Mouse (Mus musculus): Measurements from ENCODE around the gene Ifrd1. TPM values are rescaled to one million over a fixed set of nuclear protein-coding genes. Genes with fewer than 3 reads are reported as not detected.
A peak's percentile ranks its signal among the peaks of the same experiment; 100 is the strongest.

Gene Ifrd1
- total RNA-seq, 2 experiments from 2014 or later, result 172 to 203 TPM

DNA sequence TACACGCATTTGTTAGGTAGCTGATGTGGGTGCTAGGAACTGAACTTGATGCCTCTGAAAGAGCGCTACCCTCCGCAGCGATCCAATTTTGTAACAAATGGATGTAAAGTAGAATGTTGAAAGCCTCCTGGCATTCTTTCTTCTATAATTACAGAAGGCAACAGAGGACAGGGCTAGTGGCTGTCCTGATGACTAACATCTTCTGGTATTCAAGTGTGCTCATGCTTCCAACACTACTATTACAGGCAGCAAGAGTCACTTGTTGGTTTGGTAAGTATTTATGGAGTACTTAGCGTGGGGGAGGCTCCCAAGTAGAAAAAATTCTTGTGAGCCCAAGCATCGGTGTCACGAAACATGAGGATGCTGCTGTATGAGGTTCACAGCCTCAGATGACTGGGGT lies 9.1 kb downstream of the Ifrd1 start:
- no peak for DNase-seq

DNA sequence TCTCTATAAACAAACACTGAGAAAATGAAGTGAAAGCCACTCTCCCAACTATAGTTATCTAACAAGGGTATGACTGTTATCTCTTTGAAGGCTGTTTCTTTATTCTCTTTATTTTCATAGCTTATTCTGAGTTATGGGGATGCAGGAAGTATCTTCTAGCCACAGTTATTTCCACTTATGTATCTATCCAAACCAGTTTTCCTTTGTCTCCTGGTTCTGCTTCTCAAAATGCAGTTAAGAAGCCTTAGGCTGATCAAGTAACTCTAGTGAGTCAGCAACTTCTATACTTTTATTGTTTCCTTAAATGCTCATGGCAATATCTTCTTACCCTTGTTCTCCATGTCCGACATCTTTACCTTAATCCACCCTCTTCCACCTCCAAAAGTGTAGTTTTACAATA lies 16.1 kb downstream of the Ifrd1 start:
- no peak for DNase-seq

DNA sequence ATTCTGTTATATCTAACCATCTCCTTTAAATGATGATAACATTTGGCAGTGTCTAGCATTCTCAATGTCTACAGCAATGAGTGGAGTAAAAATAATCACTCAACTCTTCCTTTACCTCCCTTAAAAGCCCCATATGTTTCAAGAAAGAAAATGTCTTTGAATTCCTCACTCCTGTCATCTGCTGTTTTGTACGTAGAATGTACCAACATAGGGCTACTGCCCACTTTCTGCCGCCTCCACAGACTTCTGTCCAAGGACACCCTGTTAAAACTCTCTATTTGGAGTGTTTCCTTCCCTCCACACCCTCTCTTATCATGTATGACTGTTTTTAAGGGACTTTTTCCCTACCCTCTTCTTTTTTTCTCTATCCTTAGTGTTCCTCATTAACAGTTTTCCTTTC lies 16.7 kb downstream of the Ifrd1 start:
- no peak for DNase-seq

DNA sequence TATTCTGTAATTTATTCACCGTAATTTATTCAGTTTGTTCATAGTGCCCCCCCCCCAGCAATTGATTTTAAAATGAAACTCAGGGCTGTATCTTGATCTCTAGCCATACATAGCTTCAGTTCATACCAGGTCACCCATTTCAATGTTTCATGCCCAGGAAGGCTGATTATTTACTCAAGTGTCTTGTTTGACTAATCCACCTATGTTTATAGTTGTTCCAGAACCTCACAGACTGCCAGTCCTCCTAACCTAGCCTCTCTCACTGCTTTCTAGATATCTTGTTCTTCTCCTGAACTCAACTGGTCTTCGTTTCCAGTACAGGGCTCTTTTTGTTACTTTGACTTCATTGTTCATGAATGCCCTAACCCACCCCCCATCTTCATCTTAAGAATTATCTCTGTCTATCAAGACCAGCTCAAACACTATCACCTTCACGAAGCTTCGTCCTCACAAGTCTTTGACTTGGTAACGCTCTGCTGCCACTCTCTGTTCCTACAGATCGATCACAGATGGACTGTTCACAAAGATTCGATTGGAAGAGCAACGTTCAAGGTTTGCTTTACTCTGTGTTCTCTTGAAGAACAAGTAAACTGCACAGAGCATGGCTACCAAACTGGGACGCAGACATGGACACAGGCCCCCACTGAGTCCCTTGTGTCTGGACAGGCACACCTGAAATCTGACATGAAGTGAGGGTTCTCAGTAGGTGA lies 24.0 kb downstream of the Ifrd1 start:
- DNase-seq, result no peak

DNA sequence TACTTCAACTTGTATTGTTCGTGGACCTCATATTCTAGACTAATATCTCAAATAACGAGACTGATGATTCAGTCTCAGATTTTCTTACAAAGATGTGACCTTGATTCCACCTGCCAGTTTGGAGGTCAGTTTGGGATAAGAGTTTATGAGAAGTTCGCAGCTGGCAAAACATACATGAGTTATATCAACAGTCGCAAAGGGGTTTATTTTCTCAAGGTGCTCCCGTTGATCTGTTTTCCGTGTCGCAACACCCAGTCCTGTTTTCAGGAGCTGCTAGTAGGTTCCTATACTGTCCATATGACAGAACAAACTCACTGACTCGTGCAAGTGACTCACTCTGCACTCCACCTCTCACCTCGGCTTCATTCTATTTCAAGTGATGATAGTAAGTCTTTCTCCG lies 24.6 kb downstream of the Ifrd1 start:
- DNase-seq, result no peak

DNA sequence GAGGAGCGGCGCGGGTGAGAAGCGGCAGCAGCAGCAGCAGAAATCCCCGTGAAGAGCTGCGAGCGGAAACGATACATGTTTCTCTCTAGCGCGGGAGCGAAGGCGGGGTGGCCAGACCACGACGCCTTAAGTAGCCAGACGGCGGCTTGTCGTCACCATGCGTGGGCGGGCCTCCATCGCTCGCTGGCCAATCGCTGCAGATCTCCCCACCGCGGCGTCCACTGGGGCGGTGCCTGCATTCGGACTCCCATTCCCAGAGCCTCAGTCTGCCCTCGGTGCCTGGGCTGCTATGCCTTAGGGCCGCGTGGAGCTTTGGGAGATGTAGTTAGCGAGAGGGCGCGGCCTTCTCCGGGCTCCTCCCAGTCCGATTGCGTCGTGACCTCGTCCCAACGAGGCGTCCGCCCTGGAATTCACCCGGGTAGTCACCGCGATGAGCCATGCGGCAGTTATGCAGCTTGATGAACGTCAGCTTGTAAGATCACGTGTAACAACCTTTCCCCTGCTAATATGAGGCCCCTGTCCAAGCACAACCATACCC lies 25.2 kb downstream of the Ifrd1 start:
- DNase-seq, result peak; percentile 99

DNA sequence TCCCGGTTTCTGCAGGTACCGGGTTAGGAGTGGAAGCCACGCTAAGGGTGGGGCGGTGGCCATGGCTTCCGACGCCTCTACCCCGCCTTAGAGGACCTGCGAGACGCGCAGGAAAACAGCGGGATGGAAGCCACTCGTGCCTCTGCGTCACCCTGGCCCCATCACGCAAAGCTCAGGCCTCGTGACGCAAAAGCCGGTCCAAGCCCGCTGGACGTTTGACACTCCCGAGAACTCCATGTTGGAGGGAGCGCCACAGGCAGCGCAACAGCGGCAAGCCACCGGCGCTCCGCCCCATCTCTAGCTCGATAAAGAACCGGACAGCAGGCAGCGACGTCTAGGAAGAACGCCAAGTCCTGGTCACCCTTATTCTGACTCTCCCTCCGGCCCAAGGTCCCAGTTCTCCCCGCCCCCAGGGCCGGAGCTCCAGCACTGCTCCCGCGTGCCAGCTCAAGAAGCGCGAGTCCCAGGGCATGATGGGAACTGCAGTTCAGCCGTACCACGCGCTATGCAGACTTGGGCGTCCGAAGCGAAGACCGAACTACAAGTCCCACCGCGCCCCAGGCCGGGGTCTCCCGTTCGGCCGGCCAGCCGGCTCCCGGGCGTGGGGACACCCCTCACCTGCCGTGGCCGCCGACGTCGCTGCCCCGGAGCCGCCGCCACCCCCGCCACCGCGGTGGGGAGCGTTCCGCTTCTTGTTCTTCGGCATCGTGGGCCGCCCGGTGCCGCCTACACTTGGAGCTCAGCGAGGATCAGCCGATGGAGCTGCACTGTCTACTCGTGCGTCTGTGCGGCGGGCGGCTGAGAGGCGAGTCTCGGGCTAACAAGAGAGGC lies 25.8 kb downstream of the Ifrd1 start:
- DNase-seq, result peak; percentile 95

DNA sequence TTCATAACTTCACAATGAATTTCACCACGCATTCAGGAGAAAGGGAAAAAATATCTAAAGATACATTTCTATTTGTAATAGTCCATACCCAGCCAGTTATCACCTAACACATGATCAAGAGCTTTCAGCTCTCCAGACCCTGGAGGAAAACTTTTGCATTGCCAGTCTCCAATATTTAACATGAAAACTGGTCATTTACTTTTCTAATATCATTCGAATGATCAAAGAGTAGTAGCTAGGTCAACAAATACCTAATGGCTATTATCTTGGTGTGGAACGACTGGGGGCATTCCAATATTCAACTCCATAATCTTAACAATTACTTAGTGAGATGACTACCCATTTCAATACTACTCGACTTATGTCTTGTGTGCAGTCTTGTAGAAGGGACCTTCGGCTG lies 26.7 kb downstream of the Ifrd1 start:
- no peak for DNase-seq

DNA sequence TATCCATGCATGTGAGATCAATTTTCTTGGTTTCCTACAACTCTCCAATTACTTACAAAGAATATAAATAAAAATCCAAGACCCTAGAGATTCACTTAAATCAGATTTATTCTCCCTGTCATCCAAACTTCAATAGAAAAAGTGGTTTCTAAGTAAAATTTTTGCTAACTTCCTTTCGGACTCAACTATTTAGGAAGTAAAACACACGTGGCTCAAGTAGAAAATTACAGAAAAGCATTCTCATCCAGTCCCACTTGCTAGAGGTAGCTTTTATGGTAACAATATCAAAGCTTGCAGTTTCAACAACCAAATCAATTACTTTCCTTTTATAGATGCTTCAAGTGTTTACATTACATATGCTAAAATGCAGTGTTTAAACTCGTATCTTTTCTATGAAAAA lies 27.4 kb downstream of the Ifrd1 start:
- DNase-seq, result no peak

DNA sequence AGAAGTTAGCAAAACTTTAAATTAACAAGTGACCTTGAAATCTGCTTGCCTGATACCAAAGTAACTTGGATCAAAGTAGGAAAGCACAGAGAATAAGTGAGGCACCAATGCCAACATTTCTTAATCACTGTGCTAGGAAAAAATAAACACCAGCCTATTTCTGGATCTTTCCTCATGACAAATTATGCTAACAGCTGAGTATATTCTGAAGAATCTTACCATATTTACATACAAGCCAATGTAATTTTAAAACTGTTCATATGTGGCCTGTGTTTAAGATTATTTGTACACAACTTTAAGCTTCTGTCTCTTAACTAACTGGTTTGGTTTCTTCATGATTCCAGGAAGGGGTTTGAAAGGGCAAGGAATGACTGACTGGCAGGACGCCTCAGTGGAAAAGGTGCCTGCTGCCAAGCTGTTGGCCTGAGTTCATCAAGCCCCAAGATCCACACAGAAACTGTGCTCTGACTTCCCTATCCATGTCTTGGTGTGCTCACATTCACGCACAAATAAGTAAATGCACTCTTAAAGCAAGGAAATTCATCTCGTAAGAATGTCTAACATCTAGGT lies 28.2 kb downstream of the Ifrd1 start:
- DNase-seq, result peak; percentile 50

DNA sequence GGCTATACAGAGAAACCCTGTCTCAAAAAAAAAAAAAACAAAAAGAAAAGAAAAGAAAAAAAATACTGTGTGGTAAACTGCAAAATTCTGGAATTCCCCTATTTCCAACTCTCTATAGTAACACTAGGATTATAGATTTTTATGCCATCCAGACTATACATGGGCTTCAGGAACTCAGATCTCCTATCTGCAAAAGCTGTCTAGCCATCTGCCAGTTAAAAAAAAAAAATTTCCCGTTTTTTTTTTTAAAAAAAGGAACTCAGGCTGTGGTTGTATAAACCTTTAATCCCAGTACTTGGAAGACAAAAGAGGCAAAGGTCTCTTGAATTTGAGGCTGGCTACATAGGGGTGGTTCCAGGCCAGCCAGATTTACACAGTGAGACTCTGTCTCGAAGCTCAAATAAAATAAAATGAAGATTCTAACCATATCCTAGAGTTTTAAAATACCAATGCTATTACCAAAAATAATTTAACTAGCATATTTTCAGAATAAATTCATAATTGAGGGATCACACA lies 29.8 kb downstream of the Ifrd1 start:
- DNase-seq, result no peak

DNA sequence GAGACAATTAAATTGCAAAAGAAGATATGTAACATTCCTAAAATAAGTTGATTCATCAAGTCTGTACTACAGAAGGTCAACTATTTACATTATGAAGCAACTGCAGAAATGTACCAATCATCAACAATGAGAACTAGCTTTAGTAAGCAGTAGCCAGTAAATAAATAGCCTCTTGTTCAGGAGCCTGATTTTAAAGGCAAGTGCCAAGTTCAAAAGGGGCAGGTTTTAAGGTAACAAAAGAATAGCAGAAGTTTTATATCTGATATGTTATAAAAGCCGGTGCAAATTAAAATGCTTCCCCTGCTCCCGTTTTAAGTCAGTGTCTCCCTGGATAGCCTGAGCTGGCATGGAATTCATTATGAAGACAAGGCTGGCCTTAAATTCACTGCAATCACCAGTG lies 30.5 kb downstream of the Ifrd1 start:
- DNase-seq, result no peak

DNA sequence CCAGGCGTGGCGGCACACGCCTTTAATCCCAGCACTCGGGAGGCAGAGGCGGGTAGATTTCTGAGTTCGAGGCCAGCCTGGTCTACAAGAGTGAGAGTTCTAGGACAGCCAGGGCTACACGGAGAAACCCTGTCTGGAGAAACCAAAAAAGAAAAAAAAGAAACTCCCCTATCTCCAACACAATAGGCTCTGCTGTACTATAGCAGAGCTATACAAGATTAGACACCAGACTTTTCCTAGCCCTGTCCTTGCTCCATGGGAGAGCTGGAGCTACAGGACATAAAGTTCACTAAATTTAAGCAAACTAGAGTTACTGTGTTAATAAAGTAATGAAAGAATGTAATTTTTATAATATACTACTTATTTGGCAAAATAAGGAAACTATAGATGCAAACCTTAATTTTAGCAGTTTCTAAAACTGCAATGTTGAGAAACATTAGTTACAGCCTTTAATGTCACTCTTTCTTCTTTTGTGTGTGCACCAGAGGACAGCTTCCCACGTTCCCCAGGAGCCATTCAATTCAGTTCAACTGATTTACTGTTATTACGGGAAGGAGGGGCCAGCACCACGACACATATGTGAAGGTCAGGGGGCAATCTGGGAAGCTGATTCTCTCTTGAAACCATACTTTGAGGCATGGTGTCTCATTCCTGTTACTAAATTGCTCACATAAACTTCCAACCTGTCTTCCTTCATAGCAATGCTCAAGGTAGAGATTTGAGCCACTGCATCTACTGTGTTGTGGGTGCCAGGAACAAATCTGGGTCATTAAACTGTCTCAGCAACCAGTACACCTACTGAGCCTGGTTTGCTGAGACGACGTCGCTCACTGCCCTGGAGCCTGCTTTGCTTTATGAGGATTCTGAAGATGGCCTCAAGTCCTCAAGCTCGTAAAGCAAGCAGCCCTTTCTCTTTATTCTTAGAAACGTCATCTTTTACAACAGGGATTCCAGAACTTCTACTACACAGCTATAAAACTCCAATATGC lies 33.1 kb downstream of the Ifrd1 start:
- DNase-seq, result no peak

DNA sequence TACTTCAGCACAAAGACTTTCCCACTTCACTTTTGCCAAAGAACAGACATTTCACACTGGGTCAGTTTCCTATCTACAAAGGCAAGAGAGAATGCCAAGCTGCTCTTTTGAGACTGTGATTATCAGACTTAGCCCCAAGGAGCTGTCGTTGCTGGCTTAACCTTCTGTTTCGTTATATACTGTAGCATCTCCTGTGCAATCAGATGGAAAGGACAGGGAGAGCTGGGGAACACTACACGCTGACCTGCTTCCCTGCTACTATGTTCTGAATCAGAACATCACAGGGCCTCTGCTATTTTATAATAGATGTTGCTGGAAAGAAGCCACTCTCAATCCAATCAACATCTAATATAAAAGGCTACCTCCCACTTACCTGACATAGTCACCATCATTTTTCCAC lies 39.3 kb downstream of the Ifrd1 start:
- DNase-seq, result no peak

DNA sequence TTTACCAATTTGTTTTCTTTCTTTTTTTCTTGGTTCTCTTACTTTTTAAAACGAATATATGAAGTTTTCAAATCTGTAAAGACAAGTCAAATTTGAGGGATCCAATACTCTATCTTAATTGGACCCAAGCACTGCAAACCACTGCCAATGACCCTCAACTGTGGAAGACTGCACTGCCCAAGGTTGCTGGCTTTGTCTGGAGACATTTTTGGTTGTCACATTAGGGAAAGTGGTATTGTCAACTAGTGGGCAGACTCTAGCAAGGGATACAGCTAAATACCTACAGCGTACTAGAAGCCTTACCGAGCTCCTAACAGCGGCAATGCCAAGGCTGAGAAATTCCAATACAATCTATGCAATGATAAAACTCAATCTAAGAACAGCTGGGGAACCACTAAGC lies 40.4 kb downstream of the Ifrd1 start:
- no peak for DNase-seq

DNA sequence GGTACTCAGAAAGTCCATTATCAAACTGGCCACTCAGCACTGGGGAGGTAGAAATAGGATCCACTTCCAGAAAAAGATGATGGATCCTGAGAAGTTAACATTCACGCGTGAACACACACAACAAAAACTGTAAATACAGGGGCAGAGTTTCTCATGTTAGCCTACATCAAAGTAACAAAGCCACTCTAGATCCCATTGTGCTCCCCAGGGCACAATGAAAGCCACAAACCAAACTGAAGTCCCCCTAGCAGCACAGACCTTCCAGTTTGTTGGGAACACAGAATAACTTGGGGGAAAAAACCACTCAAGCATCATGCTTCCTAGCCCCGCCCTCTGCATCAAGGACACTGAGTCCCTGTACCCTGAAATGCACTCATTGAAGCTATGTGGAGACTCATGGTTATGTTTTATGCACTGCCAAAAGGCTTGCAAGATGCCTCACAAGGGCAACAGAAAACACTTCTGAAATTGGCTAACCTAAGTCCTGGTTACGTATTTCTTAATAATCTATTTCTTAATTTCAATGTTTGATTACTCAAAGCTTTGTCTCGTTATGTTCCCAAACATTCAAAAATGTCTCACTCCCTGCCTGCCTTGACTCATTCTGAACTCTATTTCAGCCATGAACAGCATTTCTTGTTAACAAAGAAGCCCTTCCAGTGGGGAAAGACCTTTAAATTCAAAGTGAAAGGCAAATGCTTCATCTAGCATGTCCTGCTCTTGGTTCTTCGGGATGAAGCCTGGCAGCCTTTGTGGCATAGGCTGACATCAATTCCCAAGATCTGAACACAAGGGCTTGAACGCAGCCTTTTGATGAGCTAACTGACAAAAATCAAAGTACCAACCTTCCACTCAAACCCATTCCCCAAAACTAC lies 45.9 kb downstream of the Ifrd1 start:
- no peak for DNase-seq

DNA sequence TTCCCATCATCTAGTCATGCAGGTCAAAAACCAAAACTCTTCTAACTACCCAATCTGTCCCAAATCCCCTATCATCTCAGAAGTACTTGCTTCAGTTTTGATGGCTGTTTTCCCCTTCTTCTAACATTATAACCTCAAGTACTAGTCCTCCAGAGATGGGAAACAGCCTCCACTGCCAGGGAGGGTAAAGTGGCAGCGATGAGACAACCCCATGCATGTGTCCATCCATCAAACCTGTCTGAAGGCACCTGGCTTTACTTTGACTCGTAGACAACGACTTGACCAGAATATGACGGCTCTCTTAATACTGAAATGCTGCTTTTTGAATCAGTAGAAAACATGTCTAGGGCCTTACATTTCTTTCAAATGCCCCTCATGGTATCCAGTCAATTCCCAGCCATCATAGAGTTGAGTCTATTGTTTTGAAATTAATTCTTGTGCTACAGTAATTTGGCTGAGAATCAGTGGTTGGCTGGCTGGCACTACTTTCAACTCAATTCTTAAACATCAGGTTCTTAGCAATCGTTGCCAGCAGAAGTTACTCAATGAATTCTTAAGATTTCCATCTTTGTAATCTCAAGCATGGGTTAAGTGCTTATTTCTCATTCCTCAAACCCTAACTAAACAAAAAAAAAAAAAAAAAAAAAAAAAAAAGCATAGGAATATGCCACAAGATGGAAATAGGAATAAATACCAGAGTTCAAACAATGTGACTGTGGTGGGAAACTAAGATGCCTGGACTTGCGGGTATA lies 47.6 kb downstream of the Ifrd1 start:
- DNase-seq, result no peak

DNA sequence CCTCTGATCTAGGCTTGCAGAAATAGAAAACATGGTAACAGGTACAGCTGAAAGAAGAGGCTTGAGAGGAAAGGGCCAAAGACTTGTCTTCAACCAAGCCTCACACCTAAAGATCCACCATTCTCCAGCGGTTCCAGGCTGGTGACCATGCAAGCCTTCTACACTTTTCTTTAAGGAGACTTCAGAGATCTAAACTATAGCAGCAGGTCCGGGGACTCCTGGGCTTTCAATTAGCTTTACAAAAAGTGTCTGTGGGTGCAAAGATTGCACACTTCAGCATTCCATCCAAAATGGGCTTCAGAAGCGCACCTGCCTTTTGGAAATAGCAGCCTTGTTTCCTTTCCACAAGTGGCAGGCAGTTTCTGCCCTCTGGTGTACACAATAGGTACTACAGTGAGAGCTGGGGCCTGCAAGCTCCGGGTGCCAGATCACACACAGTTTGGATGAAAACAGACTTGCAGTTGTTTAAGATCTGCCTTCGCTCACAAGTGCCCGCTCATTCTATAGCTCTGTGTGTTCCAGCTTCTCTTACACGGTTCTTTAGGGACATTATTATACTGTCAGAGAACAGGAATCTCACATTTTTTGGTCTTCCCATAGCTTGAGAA lies 48.4 kb downstream of the Ifrd1 start:
- peak; percentile 81 for DNase-seq

DNA sequence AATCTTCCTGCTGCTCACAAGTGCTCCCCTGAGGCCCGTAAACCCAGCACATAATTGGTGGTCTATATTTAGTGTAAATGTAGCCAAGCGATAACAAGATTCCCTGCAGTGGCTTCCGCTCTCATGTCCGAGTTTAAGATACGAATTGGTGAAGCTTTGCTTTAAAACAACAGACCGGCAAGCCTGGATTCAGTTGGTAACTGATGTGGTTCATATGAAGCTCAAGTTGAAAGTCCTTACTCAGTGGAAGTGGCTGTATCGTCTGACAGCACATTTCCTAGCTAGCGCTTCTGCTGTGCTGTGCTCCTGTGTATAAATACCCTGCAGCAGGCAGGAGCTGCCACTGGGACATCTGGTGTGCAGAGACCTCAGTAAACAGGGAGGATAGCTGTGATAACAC lies 49.0 kb downstream of the Ifrd1 start, which contains the start of gene Lsmem1:
Gene Lsmem1 (minus strand): TSS at position 189 of the 400 bp plus-strand sequence.
- peak; percentile 35 for DNase-seq

DNA sequence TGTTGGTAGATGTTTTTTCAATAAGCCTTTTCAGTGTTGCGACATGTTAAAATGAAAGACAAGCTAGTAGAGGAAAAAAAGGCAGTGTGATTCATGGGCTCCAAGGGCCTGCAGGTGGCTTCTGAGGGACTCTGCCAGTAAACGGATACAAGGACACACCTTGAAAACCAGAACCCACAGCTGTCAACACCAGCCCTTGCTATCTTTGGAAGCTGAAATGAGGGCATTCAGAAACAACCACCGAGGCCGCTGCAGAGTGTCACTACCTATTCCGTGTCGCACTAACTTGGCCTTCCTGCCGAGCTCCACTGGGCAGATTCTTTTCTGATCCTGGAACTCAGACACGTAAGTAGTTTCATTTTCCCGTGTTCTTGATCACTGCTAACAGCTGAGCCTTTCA lies 49.9 kb downstream of the Ifrd1 start:
- peak; percentile 59 for DNase-seq

Measured in heart, postnatal 4 days (tissue).